Mouse (Mus musculus) adrenal gland, adult 8-10 months (tissue): Measurements from ENCODE around the gene Steap2. TPM values are rescaled to one million over a fixed set of nuclear protein-coding genes. Genes with fewer than 3 reads are reported as not detected.

ENCODE experiments used
- DNase-seq: peaks from one replicate; pipeline ENCODE4 v3.0.0; 2022
- total RNA-seq, 4 experiments: library from RNA; stranded (reverse); gene quantifications; 2 replicates each; pipeline ENCODE4 v1.2.4; 2022

Gene Steap2
- total RNA-seq, 4 experiments from 2014 or later = 41.9 to 82.0 (median 64.8) TPM

DNA sequence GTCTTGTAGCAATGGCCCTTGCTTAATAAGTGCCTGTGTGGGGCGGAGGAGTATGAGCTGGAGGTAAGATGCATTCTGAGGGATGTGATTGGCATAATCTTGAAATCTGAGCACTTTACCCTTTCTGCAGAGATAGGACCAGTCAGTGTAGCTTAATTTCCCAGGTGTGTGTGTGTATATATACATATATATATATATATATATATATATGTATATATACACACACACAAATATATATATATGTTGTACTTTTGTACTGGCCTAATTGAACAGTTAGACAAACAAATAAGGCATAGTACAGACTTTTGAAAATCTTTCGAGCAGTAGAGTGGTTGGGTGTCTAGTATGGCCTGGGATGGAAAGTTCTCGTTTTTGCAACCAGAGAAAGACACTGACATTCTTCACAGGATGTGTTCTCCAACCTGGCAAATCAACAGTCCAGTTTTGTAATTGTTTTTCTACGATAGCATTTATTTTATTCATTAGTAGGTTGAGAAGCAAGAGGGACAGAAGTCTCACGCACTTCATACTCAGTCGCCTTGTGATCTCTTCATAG is 29.9 kb downstream of the Steap2 start:
- no peak for DNase-seq

DNA sequence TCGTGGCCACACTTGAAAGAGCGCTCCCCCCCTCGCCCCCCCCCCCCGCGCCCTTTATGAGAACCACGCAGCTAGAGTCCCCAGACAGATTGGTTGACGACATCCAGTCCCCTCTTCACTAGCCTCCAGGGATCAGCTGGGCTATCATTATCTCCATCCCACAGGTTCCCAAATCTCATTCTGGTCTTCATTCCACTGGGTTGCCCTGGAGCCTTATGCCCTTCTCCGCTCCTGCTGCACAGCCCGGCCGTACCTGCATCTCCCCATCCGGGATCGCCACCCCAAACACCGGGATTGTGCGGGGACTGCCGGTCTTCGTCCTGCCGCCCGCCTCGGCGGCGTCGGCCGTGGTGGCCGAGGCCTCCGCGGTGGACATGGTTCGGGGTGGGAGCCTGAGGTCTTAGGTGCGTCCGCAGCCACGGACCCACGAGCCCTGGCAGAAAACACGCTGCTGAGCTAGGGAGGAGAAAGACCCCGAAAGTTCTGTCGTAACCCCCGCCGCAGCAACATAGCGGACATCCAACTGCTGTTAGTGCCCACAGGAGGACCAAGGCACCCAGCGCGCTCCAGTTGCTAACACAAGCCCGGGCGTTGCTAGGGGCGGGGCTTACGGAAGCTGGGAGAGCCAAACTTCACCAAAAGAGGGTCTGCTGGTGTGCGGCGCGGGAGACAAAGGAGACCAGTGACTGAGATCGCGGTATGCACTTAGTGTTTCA is 30.6 kb downstream of the Steap2 start, which contains the start of gene Cfap69:
Gene Cfap69, minus strand, starts transcription at position 585 of the 716 bp plus-strand sequence.
- peak; percentile 73 for DNase-seq

DNA sequence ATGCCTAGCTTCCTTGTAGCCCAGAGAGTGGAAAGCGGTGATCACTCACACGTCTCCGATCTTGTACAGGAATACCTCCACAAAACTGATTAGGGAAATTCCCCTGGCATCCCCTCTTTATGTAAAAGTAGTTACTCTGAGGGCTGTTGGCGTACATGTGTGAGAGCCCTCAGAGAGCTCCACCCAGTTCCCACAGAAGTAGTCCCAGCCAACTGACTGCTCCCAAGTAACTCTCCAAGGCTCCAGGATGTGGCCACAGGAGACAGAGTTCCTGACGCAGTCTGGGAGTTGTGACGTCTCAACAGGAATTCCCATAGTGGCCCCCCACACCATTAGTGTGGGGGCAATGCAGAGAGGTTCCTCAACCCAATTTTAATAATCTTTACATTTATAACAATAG is 31.3 kb downstream of the Steap2 start:
- DNase-seq = no peak

DNA sequence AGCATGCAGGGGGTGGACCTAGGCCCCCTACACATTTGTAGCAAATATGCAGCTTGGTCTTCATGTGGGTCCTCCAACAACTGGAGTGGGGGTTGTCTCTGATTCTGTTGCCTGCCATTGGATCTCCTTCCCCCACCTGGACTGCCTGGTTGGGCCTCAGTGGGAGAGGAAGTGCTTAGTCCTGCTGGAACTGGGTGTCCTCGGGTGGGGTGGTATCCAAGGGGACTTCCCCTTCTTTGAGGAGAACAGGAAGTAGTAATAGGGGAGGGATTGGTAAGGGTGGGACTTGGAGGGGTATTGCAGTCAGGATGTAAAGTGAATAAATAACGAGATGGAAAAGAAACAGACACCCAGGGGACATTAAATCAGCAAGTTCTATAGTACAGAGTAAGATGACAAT is 35.7 kb downstream of the Steap2 start:
- DNase-seq = no peak

DNA sequence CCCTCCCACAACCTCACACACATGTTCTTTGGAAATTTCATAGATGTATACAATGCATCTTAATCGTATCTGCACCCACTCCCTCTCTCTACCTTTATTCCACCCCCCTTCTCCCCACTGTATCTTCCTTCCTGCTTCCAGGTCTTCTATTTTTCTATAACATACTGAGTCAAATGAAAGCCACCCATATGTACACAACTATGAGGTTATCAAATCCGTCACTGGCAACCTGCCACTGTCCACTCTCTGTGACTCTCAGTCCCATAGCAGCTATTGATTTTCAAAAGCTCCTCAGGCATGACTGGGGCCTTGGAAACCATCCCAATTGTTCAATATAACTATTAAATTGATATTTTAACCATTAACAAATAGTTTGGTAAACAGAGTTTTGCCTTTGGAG is 36.4 kb downstream of the Steap2 start:
- no peak for DNase-seq

DNA sequence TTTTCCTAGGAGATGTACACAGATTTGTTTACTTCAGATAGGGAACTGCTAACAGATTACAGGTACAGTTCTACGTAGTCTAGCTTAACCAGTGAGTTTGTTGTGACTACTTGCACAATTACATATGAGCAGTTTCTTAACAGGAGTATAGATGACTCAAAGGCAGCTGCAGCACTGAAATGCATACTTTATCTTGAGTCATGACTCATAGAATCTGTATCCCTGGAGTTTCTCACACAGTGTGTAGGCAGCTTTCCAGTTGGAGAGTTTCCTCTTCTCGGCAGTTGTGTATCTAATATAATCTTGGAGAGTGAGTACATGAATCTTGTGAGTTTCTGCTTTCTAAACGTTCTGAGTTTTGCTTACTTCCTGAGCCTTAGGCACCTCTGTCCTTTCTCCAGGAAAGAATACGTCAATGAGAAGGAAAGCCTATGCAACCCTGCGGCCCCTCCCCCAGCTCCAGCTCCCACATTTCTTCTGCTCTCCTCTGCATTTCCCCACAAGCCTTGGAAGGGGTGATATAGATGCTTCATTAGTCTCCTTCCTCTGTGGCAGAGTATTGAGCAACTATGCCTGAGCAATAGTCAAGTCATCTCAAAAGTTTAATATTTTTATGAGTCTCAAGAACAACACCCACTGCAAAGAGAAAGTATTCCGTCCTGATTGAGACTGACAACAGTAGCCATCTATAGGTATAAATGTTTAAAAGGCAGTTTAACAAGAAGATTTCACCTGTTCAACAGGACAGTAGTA is 45.4 kb downstream of the Steap2 start:
- no peak for DNase-seq

DNA sequence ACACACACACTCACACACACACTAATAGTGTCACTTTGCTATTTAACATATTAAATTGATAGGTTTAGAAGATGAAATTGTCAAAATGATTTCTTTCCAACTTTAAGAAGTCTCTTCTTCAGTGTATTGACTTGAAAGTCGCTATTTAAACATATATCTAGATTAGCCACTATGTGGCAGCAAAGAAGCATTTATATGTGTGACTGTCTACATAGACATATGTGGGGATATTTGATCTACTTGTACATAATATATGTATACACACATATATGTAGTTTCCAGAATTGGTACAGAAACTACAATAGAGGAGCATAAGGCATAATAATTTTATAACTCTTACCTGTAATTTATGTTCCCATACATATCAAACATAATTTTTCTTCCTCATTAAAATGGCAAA is 48.2 kb downstream of the Steap2 start:
- no peak for DNase-seq

DNA sequence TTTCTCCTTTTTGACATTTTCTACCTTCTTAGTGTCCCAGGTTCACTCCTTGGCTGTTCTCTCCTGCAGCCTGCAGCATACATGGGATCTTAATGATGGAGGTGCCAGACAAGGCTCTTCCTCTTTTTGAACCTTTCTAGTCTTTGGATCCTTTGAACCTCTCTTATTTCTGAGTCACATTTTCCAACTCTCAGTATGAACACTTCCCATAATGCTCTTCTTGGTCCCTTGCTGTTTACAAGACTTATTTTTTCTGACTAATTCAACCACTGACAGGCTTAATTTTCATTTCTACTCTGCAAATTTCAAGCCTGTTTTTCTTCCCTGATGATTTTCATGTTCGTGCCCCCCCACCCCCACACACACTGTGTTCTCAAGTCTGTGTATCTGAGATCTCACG is 55.9 kb downstream of the Steap2 start:
- no peak for DNase-seq

DNA sequence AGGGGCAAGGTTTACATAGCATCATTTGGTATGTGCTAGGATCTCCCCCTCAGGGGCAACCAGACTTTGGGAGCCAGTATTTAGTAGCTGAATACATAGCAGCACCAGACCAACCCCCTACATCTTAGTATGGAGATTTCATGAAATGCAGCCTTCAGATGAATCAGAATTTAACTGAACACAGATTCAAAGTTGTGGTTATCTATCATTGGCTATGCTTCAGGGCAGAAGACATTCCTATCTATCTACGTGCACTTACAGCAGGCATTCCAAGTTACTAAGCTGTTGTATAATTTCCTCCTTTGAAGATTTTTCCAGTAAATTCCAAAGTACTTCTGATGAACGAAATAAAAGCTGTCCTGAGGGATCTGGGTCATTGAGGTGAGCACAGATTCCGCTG is 68.9 kb downstream of the Steap2 start:
- DNase-seq = no peak

DNA sequence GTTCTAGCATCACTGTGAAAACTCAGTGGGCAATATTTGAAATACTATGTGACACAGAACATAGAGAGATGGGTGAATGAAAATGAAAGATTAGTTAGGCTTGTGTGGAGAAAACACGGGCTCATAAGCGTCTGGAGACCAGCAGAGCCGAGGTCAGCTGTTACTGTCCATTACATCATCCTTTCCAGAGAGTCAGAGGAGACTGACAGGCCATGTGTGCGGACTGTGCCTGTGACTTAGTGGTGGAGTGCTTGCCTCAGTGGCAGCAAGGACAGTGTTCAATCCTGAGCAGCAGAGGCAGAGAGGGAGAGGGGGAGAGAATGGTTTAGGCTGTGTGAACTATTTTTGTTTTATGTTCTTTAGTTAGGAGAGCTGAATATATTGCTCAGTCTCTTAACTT is 76.0 kb downstream of the Steap2 start:
- DNase-seq = no peak

Other genes with a start within 250 kb of the Steap2 start
- gene 1700015F17Rik, start 215.4 kb downstream of the Steap2 start, total RNA-seq = 1 to 10 TPM in 1 of 4 experiments, under 1 TPM in 2, not detected in 1; 0.52 to 2.3 (median 0.56) TPM
- gene Cldn12, start 179.6 kb downstream of the Steap2 start, total RNA-seq = 10 to 100 TPM; 22.1 to 24.2 (median 23.4) TPM
- 10 to 100 TPM; 12.9 to 19.4 (median 15.4) TPM for gene Gtpbp10, start 135.0 kb downstream of the Steap2 start, total RNA-seq
- gene Gm8773, start 120.8 kb downstream of the Steap2 start, total RNA-seq = not detected
- gene Cfap69, start 30.3 kb downstream of the Steap2 start, total RNA-seq = 10 to 100 TPM in 2 of 4 experiments, 1 to 10 TPM in 2; 6.1 to 22.5 (median 12.7) TPM
- 10 to 100 TPM; 28.0 to 35.0 (median 31.5) TPM for gene Steap1, start 54.7 kb upstream of the Steap2 start, total RNA-seq